Mouse (Mus musculus): ENCODE data around the gene Vmn2r23. TPM values are rescaled to one million over a fixed set of nuclear protein-coding genes. Genes with fewer than 3 reads are reported as not detected.
"Not testable (repeated sequence)": the region's sequence is repeated elsewhere in the genome, so short reads cannot be mapped to it uniquely, and the experiment has no call there.

Gene Vmn2r23
- not detected in 2 replicates for polyA plus RNA-seq (2015; fragmentation: Nextera tagmentation; extraction: Ambion mirVana)

DNA sequence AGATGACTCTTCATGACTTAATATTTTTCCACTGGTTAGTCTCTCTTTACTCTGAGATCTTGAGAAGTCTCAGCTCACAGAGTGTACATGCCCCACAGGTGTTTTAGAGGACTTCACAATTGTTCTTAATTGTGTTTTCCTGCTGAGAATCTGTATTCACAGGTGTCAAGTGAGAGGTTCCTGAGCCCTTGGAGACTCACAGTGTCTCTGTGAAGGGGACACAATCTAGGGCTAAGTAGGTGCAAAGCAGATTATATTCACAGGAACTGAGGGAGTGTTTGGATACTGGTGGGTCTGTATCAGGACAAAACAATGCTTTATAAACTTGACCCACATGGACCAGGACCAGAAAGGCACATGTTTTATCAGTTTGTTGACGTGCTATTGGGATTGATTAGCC lies at the start of gene Vmn2r23:
Vmn2r23 (plus strand) TSS at position 301 of the 400 bp plus-strand sequence.
- no peak within 1 kb of the TSS for H3K4me2 ChIP-seq (ENCODE audit: low read length)
- H3K27ac ChIP-seq (ENCODE audit: low read depth, low read length), result no peak within 1 kb of the TSS
- no peaks in the 10 kb centered on the region for H3K9me3 ChIP-seq (ENCODE audit: control insufficient read depth, low read length)
- H3K36me3 ChIP-seq (ENCODE audit: control insufficient read depth, insufficient read depth, low read length), result no peaks in the 10 kb centered on the region
- no peak for ATAC-seq
- H3K27me3 ChIP-seq (replicated peaks; ENCODE audit: control insufficient read depth, insufficient read depth, low read length), result no peaks in the 10 kb centered on the region
- WGBS, result 76% methylated on average over 1 of the region's 1 CpGs
- H3K4me1 ChIP-seq (ENCODE audit: control insufficient read depth, insufficient read depth, low read depth, low read length), result no peaks in the 10 kb centered on the region
- no peak within 1 kb of the TSS for H3K4me3 ChIP-seq (ENCODE audit: low read length)
- H3K9ac ChIP-seq (ENCODE audit: low read depth, low read length), result no peak within 1 kb of the TSS

DNA sequence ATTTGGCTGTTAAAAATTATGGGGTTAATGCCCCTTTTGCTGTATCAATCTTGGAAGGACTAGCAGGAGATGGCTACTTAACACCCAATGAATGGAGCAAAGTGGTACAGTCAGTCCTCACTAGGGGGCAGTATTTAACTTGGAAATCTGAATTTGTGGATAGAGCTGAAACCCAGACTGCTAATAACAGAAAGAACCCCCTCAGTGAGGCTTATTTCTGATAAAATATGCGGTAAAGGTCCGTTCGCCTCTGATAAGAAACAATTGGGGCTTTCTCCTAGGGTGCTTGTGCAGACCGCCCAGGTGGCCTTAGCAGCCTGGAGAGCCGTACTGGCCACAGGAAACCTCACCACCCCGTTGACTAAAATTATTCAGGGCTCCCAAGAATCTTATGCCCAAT lies 45.4 kb upstream of the Vmn2r23 start:
- no peaks in the 10 kb centered on the region for H3K9me3 ChIP-seq (ENCODE audit: control insufficient read depth, low read length)
- no peaks in the 10 kb centered on the region for H3K27me3 ChIP-seq (replicated peaks; ENCODE audit: control insufficient read depth, insufficient read depth, low read length)
- WGBS, result 55% methylated on average over 6 of the region's 6 CpGs
- H3K4me2 ChIP-seq (ENCODE audit: low read length), result no peak overlapping the region
- no peak overlapping the region for H3K9ac ChIP-seq (ENCODE audit: low read depth, low read length)
- no peaks in the 10 kb centered on the region for H3K36me3 ChIP-seq (ENCODE audit: control insufficient read depth, insufficient read depth, low read length)
- ATAC-seq, result no peak
- H3K4me1 ChIP-seq (ENCODE audit: control insufficient read depth, insufficient read depth, low read depth, low read length), result no peaks in the 10 kb centered on the region
- H3K4me3 ChIP-seq (ENCODE audit: low read length), result no peak overlapping the region
- no peak overlapping the region for H3K27ac ChIP-seq (ENCODE audit: low read depth, low read length)

DNA sequence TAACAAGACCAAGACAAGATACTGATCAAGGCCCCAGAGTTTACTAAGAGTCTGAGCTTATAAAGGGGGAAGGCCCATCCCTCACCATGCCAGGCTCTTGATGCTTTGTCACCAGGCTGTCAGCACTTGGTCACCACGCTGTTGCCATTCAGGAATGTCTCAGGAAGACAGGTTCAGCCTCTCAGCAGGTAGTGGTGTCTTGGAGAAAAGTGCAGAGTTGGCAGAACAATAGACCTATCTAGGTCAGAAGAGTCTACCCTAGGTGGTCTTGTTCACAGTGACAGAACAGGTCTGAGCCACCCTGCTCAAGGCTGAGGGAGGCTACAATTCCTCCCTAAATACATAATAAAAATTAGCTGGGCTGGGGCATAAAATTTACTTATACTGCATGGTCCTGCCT lies 5.8 kb upstream of the Vmn2r23 start:
- WGBS, result 13% methylated on average over 1 of the region's 1 CpGs
- not testable (repeated sequence) for H3K36me3 ChIP-seq (ENCODE audit: control insufficient read depth, insufficient read depth, low read length); H3K27ac ChIP-seq (ENCODE audit: low read depth, low read length); ATAC-seq; H3K9me3 ChIP-seq (ENCODE audit: control insufficient read depth, low read length); H3K4me3 ChIP-seq (ENCODE audit: low read length); H3K4me2 ChIP-seq (ENCODE audit: low read length); H3K9ac ChIP-seq (ENCODE audit: low read depth, low read length); H3K4me1 ChIP-seq (ENCODE audit: control insufficient read depth, insufficient read depth, low read depth, low read length); H3K27me3 ChIP-seq (replicated peaks; ENCODE audit: control insufficient read depth, insufficient read depth, low read length)

DNA sequence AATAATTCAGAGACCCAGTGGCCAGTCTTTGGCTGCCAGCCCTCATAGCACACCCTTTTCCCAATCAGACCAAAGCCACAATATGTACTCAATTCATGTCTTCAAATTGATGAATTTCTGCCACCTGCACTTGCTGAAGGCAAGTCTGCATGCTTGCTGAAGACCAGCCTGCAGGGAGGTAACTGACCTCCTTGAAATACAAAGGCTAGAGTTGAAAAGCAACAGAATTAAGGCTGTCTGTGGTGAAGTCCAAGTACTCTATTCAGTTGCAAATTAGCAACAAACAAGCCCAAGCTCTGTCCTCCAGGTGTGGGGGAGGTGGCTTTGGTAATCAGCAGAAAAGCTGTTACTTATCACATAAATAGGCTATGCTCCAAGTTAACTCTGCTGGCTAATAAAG lies 5.3 kb upstream of the Vmn2r23 start:
- H3K27ac ChIP-seq (ENCODE audit: low read depth, low read length), result no peak overlapping the region
- H3K27me3 ChIP-seq (replicated peaks; ENCODE audit: control insufficient read depth, insufficient read depth, low read length), result no peaks in the 10 kb centered on the region
- H3K4me1 ChIP-seq (ENCODE audit: control insufficient read depth, insufficient read depth, low read depth, low read length), result no peaks in the 10 kb centered on the region
- H3K36me3 ChIP-seq (ENCODE audit: control insufficient read depth, insufficient read depth, low read length), result no peaks in the 10 kb centered on the region
- no peak overlapping the region for H3K4me2 ChIP-seq (ENCODE audit: low read length)
- no peak overlapping the region for H3K4me3 ChIP-seq (ENCODE audit: low read length)
- H3K9ac ChIP-seq (ENCODE audit: low read depth, low read length), result no peak overlapping the region
- peak; percentile 56; the same call in 1 of the 2 replicates for ATAC-seq
- H3K9me3 ChIP-seq (ENCODE audit: control insufficient read depth, low read length), result no peaks in the 10 kb centered on the region

GRCm38 (mm10) chr6:123770031-123770430 lies 67.6 kb downstream of the Vmn2r23 start:
- ATAC-seq, result no peak
- 89% methylated on average over 3 of the region's 3 CpGs for WGBS
- no peak overlapping the region for H3K4me3 ChIP-seq (ENCODE audit: low read length)
- H3K9ac ChIP-seq (ENCODE audit: low read depth, low read length), result no peak overlapping the region
- H3K9me3 ChIP-seq (ENCODE audit: control insufficient read depth, low read length), result no peaks in the 10 kb centered on the region
- H3K4me2 ChIP-seq (ENCODE audit: low read length), result no peak overlapping the region
- H3K27me3 ChIP-seq (replicated peaks; ENCODE audit: control insufficient read depth, insufficient read depth, low read length), result no peaks in the 10 kb centered on the region
- no peak overlapping the region for H3K27ac ChIP-seq (ENCODE audit: low read depth, low read length)
- no peaks in the 10 kb centered on the region for H3K36me3 ChIP-seq (ENCODE audit: control insufficient read depth, insufficient read depth, low read length)
- H3K4me1 ChIP-seq (ENCODE audit: control insufficient read depth, insufficient read depth, low read depth, low read length), result no peaks in the 10 kb centered on the region

DNA sequence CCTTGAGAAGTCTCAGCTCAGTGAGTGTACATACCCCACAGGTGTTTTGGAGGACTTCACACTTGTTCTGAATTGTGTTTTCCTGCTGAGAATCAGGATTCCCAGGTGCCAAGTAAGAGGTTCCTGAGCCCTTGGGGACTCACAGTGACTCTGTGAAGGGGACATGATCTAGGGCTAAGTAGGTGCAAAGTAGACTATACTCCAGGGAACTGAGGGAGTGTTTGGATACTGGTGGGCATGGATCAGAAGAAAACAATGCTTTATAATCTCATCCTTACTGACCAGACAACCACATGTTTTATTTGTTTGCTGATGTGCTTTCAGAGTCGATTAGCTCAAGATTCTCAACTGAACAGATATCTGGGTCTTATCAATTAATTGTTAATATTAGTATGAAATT lies 76.1 kb downstream of the Vmn2r23 start, which contains the start of gene Vmn2r24:
Vmn2r24 (plus strand) TSS at position 301 of the 400 bp plus-strand sequence.
- no peaks in the 10 kb centered on the region for H3K4me1 ChIP-seq (ENCODE audit: control insufficient read depth, insufficient read depth, low read depth, low read length)
- no peak within 1 kb of the TSS for H3K4me2 ChIP-seq (ENCODE audit: low read length)
- H3K36me3 ChIP-seq (ENCODE audit: control insufficient read depth, insufficient read depth, low read length), result no peaks in the 10 kb centered on the region
- H3K9me3 ChIP-seq (ENCODE audit: control insufficient read depth, low read length), result no peaks in the 10 kb centered on the region
- no peak within 1 kb of the TSS for H3K4me3 ChIP-seq (ENCODE audit: low read length)
- ATAC-seq, result no peak
- no peak within 1 kb of the TSS for H3K9ac ChIP-seq (ENCODE audit: low read depth, low read length)
- no peaks in the 10 kb centered on the region for H3K27me3 ChIP-seq (replicated peaks; ENCODE audit: control insufficient read depth, insufficient read depth, low read length)
- H3K27ac ChIP-seq (ENCODE audit: low read depth, low read length), result no peak within 1 kb of the TSS
- 86% methylated on average over 1 of the region's 1 CpGs for WGBS

GRCm38 (mm10) chr6:123784857-123785256 lies 82.4 kb downstream of the Vmn2r23 start:
- 60% methylated on average over 2 of the region's 2 CpGs for WGBS
- no peaks in the 10 kb centered on the region for H3K4me1 ChIP-seq (ENCODE audit: control insufficient read depth, insufficient read depth, low read depth, low read length)

GRCm38 (mm10) chr6:123793746-123794145 lies 91.3 kb downstream of the Vmn2r23 start:
- H3K4me2 ChIP-seq (ENCODE audit: low read length), result no peak overlapping the region
- WGBS, result 36% methylated on average over 9 of the region's 9 CpGs
- no peaks in the 10 kb centered on the region for H3K27me3 ChIP-seq (replicated peaks; ENCODE audit: control insufficient read depth, insufficient read depth, low read length)
- no peaks in the 10 kb centered on the region for H3K4me1 ChIP-seq (ENCODE audit: control insufficient read depth, insufficient read depth, low read depth, low read length)
- H3K9ac ChIP-seq (ENCODE audit: low read depth, low read length), result no peak overlapping the region
- no peak overlapping the region for H3K27ac ChIP-seq (ENCODE audit: low read depth, low read length)
- ATAC-seq, result no peak
- no peaks in the 10 kb centered on the region for H3K36me3 ChIP-seq (ENCODE audit: control insufficient read depth, insufficient read depth, low read length)
- no peaks in the 10 kb centered on the region for H3K9me3 ChIP-seq (ENCODE audit: control insufficient read depth, low read length)
- no peak overlapping the region for H3K4me3 ChIP-seq (ENCODE audit: low read length)

More at GRCm38 (mm10) chr6:123784857-123785256, 82.4 kb downstream of the Vmn2r23 start:
- Histone ChIP-seq H3K4me2 (ENCODE audit: low read length) (no peak overlapping the region), H3K9ac (ENCODE audit: low read depth, low read length) (no peak overlapping the region), H3K36me3 (ENCODE audit: control insufficient read depth, insufficient read depth, low read length) (no peaks in the 10 kb centered on the region), H3K9me3 (ENCODE audit: control insufficient read depth, low read length) (no peaks in the 10 kb centered on the region), H3K4me3 (ENCODE audit: low read length) (no peak overlapping the region), H3K27ac (ENCODE audit: low read depth, low read length) (no peak overlapping the region), H3K27me3 (replicated peaks; ENCODE audit: control insufficient read depth, insufficient read depth, low read length) (no peaks in the 10 kb centered on the region)
- no peak for ATAC-seq

All from hindbrain, embryonic 16.5 days (tissue).